In the genomic region with DNA sequence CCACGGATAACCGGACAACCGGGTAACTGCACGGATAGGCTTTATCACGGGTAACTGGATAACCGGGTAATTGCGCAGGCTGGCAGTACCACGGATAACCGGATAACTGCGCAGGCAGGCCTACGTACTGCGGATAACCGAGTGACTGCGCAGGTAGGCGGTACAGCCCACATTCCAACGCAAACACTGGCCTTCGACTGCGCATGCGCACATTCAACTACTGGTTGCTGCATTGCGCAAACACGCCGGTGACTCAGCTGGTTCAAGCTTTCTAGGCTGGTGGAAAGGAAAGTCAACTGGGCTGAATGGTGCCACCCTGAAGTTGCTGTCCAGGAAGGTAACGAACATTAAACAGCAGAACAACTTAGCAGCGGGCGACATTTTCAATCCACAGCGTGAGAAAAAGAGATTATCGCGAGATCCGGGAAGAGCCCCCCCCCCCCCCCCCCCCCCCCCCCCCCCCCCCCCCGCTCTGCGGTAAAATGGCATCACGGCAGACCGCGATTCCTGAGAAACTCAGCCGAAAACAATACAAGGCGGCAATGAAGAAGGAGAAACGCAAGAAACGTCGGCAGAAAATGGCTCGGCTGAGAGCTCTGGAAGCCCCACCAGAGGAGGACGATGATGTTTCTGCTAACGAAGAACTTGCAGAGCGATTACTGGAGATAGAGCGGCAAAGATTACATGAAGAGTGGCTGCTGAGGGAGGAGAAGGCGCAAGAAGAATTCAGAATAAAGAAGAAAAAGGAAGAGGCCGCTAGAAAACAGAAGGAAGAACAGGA, we compare ENCODE assay signal across 8 mouse cellular contexts. TPM values are rescaled to one million over a fixed set of nuclear protein-coding genes. Genes with fewer than 3 reads are reported as not detected.
DNase-seq lines count a peak whose midpoint lies in the region; ATAC-seq and TF ChIP-seq lines count a peak whose summit lies in the region.

No protein-coding gene starts in this region.

- H3K9me3 ChIP-seq in embryonic facial prominence, embryonic 15.5 days (replicated peaks): peaks cover 13% of the 10 kb centered on the region; the same call in 1 of the 2 replicates
- H3K9me3 ChIP-seq in limb, embryonic 15.5 days: peaks cover 3% of the 10 kb centered on the region; the same call in 1 of the 2 replicates
- H3K9me3 ChIP-seq in midbrain, postnatal 0 days (ENCODE audit: low read length): 0 out of 2 replicates have a peak, but pooled peaks cover 3% of the 10 kb centered on the region

- H3K27ac ChIP-seq in bone marrow macrophage, adult 2 months (ENCODE audit: insufficient read depth, low read depth, low read length): peak overlapping the region; percentile 95
- peak overlapping the region; percentile 84 for H3K27ac ChIP-seq in embryonic facial prominence, embryonic 15.5 days (replicated peaks)
- peak overlapping the region; percentile 90 for H3K27ac ChIP-seq in limb, embryonic 15.5 days
- peak overlapping the region; percentile 90 for H3K27ac ChIP-seq in midbrain, postnatal 0 days (ENCODE audit: low read depth, low read length)

- 0 out of 2 replicates have a peak, but pooled peaks cover 4% of the 10 kb centered on the region for H3K4me1 ChIP-seq in bone marrow macrophage, adult 2 months (ENCODE audit: control insufficient read depth, insufficient read depth, low read length)
- peaks cover 14% of the 10 kb centered on the region for H3K4me1 ChIP-seq in embryonic facial prominence, embryonic 15.5 days
- H3K4me1 ChIP-seq in limb, embryonic 15.5 days: peaks cover 8% of the 10 kb centered on the region
- H3K4me1 ChIP-seq in midbrain, postnatal 0 days (ENCODE audit: insufficient read depth, low read length): no peaks in the 10 kb centered on the region

- peak overlapping the region; percentile 62 for H3K4me3 ChIP-seq in bone marrow macrophage, adult 2 months (ENCODE audit: insufficient read depth, low read length)
- peak overlapping the region; percentile 58 for H3K4me3 ChIP-seq in embryonic facial prominence, embryonic 15.5 days (replicated peaks)
- peak overlapping the region; percentile 56 for H3K4me3 ChIP-seq in limb, embryonic 15.5 days
- H3K4me3 ChIP-seq in midbrain, postnatal 0 days (ENCODE audit: low read depth, low read length): peak overlapping the region; percentile 58

- TF ChIP-seq CTCF in bone marrow macrophage, adult 2 months (IDR thresholded peaks at IDR 0.05; ENCODE audit: low read depth, low read length): no peak
- no peak for TF ChIP-seq CTCF in midbrain, postnatal 0 days (IDR thresholded peaks at IDR 0.05)

- H3K4me2 ChIP-seq in embryonic facial prominence, embryonic 15.5 days (replicated peaks): peak overlapping the region; percentile 56
- peak overlapping the region; percentile 64 for H3K4me2 ChIP-seq in limb, embryonic 15.5 days
- peak overlapping the region; percentile 54 for H3K4me2 ChIP-seq in midbrain, postnatal 0 days (ENCODE audit: low read depth, low read length, poor library complexity, severe bottlenecking)

- peaks cover 16% of the 10 kb centered on the region for H3K36me3 ChIP-seq in embryonic facial prominence, embryonic 15.5 days
- H3K36me3 ChIP-seq in limb, embryonic 15.5 days: peaks cover 40% of the 10 kb centered on the region
- 0 out of 2 replicates have a peak, but pooled peaks cover 2% of the 10 kb centered on the region for H3K36me3 ChIP-seq in midbrain, postnatal 0 days (ENCODE audit: insufficient read depth, low read length)

- peak; percentile 78 for ATAC-seq in embryonic facial prominence, embryonic 15.5 days (ENCODE audit: insufficient number of reproducible peaks, low FRiP score, low TSS enrichment, low read depth)
- 0 out of 2 replicates have a peak, but pooled peaks have one; percentile 17 for ATAC-seq in limb, embryonic 15.5 days (ENCODE audit: insufficient number of reproducible peaks, low FRiP score, low TSS enrichment, low read depth)
- ATAC-seq in midbrain, postnatal 0 days (ENCODE audit: low FRiP score): peak; percentile 69

- no peak for TF ChIP-seq POLR2A in bone marrow macrophage, adult 2 months (IDR thresholded peaks at IDR 0.05; ENCODE audit: borderline replicate concordance, low read depth, low read length)

- no peaks in the 10 kb centered on the region for H3K27me3 ChIP-seq in embryonic facial prominence, embryonic 15.5 days
- H3K27me3 ChIP-seq in limb, embryonic 15.5 days: no peaks in the 10 kb centered on the region
- no peaks in the 10 kb centered on the region for H3K27me3 ChIP-seq in midbrain, postnatal 0 days (ENCODE audit: insufficient read depth, low read length)

- H3K9ac ChIP-seq in embryonic facial prominence, embryonic 15.5 days: peak overlapping the region; percentile 54
- peak overlapping the region; percentile 35 for H3K9ac ChIP-seq in limb, embryonic 15.5 days
- H3K9ac ChIP-seq in midbrain, postnatal 0 days (replicated peaks; ENCODE audit: low read length, poor library complexity, severe bottlenecking): peak overlapping the region; percentile 79

- WGBS in embryonic facial prominence, embryonic 15.5 days: 46% methylated on average over 44 of the region's 46 CpGs
- whole genome bisulfite sequencing in limb, embryonic 15.5 days: 53% methylated on average over 41 of the region's 46 CpGs
- 41% methylated on average over 44 of the region's 46 CpGs for WGBS in midbrain, postnatal 0 days

- DNase-seq in B cell, adult 2 months: peak; percentile 75 to 82
- DNase-seq in heart, adult 8-10 months (ENCODE audit: low spot score): peak; percentile 84
- peak; percentile 80 to 84 for DNase-seq in kidney, adult 8-10 months
- peak; percentile 80 for DNase-seq in midbrain, postnatal 0 days (ENCODE audit: low spot score)
- peak; percentile 78 to 89 for DNase-seq in spleen, postnatal 10 days (ENCODE audit: low spot score in 2 of 2)

RNA-seq across cellular contexts. Expression of gene Zrsr1, which starts 1.1 kb away (rescaled TPM):
- 25.0 and 31.7 TPM in 2 replicates for polyA plus RNA-seq in bone marrow macrophage, adult 2 months (2012; ENCODE audit: insufficient read depth, insufficient read length, missing spikeins)
- polyA plus RNA-seq in embryonic facial prominence, embryonic 15.5 days (2015; fragmentation: Nextera tagmentation; extraction: Ambion mirVana): 3.5 TPM in 2 replicates
- 10 to 100 TPM; 19.1 to 29.4 (median 20.6) TPM for total RNA-seq in heart, adult 8-10 months (2022)
- 3.3 TPM in 2 replicates for polyA plus RNA-seq in limb, embryonic 15.5 days (2015; fragmentation: Nextera tagmentation; extraction: Ambion mirVana)
- total RNA-seq in midbrain, postnatal 0 days (2014; rRNA removed): 21.2 and 23.6 TPM in 2 replicates
- 7.1 and 8.4 TPM in 2 replicates for polyA plus RNA-seq in midbrain, postnatal 0 days (2015; fragmentation: Nextera tagmentation; extraction: Ambion mirVana)

RNA-seq across cellular contexts. Expression of gene Gm28048, which starts 9.0 kb away (rescaled TPM):
- 56.5 and 58.5 TPM in 2 replicates for polyA plus RNA-seq in bone marrow macrophage, adult 2 months (2012; ENCODE audit: insufficient read depth, insufficient read length, missing spikeins)
- polyA plus RNA-seq in embryonic facial prominence, embryonic 15.5 days (2015; fragmentation: Nextera tagmentation; extraction: Ambion mirVana): 10.6 and 11.5 TPM in 2 replicates
- 1 to 10 TPM; 2.4 to 7.1 (median 4.1) TPM for total RNA-seq in heart, adult 8-10 months (2022)
- 9.8 and 12.5 TPM in 2 replicates for polyA plus RNA-seq in limb, embryonic 15.5 days (2015; fragmentation: Nextera tagmentation; extraction: Ambion mirVana)
- total RNA-seq in midbrain, postnatal 0 days (2014; rRNA removed): 2.5 TPM in 1 of 2 replicates, not detected in the other
- polyA plus RNA-seq in midbrain, postnatal 0 days (2015; fragmentation: Nextera tagmentation; extraction: Ambion mirVana): 2.7 and 3.3 TPM in 2 replicates

RNA-seq across cellular contexts. Expression of gene Commd1, which starts 9.2 kb away (rescaled TPM):
- polyA plus RNA-seq in bone marrow macrophage, adult 2 months (2012; ENCODE audit: insufficient read depth, insufficient read length, missing spikeins): 72.7 and 85.7 TPM in 2 replicates
- polyA plus RNA-seq in embryonic facial prominence, embryonic 15.5 days (2015; fragmentation: Nextera tagmentation; extraction: Ambion mirVana): 332 and 342 TPM in 2 replicates
- total RNA-seq in heart, adult 8-10 months (2022): 100 to 1,000 TPM; 133 to 141 (median 141) TPM
- 322 and 348 TPM in 2 replicates for polyA plus RNA-seq in limb, embryonic 15.5 days (2015; fragmentation: Nextera tagmentation; extraction: Ambion mirVana)
- total RNA-seq in midbrain, postnatal 0 days (2014; rRNA removed): 20.3 and 23.5 TPM in 2 replicates
- 218 and 221 TPM in 2 replicates for polyA plus RNA-seq in midbrain, postnatal 0 days (2015; fragmentation: Nextera tagmentation; extraction: Ambion mirVana)

RNA-seq across cellular contexts. Expression of gene Cct4, which starts 17.4 kb away (rescaled TPM):
- 132 and 134 TPM in 2 replicates for polyA plus RNA-seq in bone marrow macrophage, adult 2 months (2012; ENCODE audit: insufficient read depth, insufficient read length, missing spikeins)
- polyA plus RNA-seq in embryonic facial prominence, embryonic 15.5 days (2015; fragmentation: Nextera tagmentation; extraction: Ambion mirVana): 233 and 242 TPM in 2 replicates
- total RNA-seq in heart, adult 8-10 months (2022): 100 to 1,000 TPM in 3 of 4 experiments, 10 to 100 TPM in 1; 91.9 to 116 (median 105) TPM
- polyA plus RNA-seq in limb, embryonic 15.5 days (2015; fragmentation: Nextera tagmentation; extraction: Ambion mirVana): 233 and 234 TPM in 2 replicates
- 139 and 213 TPM in 2 replicates for total RNA-seq in midbrain, postnatal 0 days (2014; rRNA removed)
- 227 and 230 TPM in 2 replicates for polyA plus RNA-seq in midbrain, postnatal 0 days (2015; fragmentation: Nextera tagmentation; extraction: Ambion mirVana)

RNA-seq across cellular contexts. Expression of gene Fam161a, which starts 34.4 kb away (rescaled TPM):
- 8.1 and 8.3 TPM in 2 replicates for polyA plus RNA-seq in bone marrow macrophage, adult 2 months (2012; ENCODE audit: insufficient read depth, insufficient read length, missing spikeins)
- polyA plus RNA-seq in embryonic facial prominence, embryonic 15.5 days (2015; fragmentation: Nextera tagmentation; extraction: Ambion mirVana): 10.2 and 16.3 TPM in 2 replicates
- total RNA-seq in heart, adult 8-10 months (2022): 1 to 10 TPM in 3 of 4 experiments, under 1 TPM in 1; 0.79 to 2.2 (median 1.6) TPM
- polyA plus RNA-seq in limb, embryonic 15.5 days (2015; fragmentation: Nextera tagmentation; extraction: Ambion mirVana): 3.3 and 4.1 TPM in 2 replicates
- total RNA-seq in midbrain, postnatal 0 days (2014; rRNA removed): 4.6 and 5.4 TPM in 2 replicates
- polyA plus RNA-seq in midbrain, postnatal 0 days (2015; fragmentation: Nextera tagmentation; extraction: Ambion mirVana): 4.2 and 6.1 TPM in 2 replicates

Comparison
In these comparisons a context has a peak if more than half of its experiments do, and no peak if none do; other contexts are left out.
1. Peak in every context shown above with its lines: DNase-seq, ATAC-seq, H3K4me3 ChIP-seq and H3K27ac ChIP-seq.
2. ATAC-seq: peak in every context shown above with its lines; median percentile 78 in embryonic facial prominence, embryonic 15.5 days; 69 in midbrain, postnatal 0 days; 17 in limb, embryonic 15.5 days.